Comparison of ENCODE assay signal across 9 mouse cellular contexts in the genomic region with DNA sequence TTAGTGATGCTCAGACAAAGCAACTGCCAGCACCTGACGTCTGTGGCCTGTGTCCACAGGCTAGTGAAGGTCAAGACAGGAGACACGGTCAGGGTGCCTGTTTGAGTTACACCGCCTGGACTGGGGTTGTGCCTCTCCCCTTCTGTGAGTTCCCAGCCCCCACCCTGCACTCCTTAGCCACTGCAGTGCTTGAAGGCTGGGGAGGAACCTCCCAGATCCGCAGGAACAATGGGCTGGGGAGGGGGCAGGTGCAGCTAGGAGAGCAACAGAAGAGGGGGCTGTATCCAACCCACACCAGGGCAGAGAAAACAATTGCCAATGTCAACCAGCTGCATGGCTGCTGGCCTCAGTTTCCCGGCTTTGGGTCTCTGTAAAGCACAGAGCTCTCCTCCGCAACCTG.
DNase-seq lines count a peak whose midpoint lies in the region; ATAC-seq and TF ChIP-seq lines count a peak whose summit lies in the region.
"Had no signal": no experiment of that assay in that cellular context is flagged by ENCODE, and none has a peak within 500 bp of the region (broad histone marks: within the 10 kb centered on the region; RNA-seq: fewer than 3 reads in every experiment).

No protein-coding gene starts in this region.

- no peaks in the 10 kb centered on the region for H3K36me3 ChIP-seq in limb, embryonic 11.5 days (ENCODE audit: control insufficient read depth, insufficient read depth, low read length)

- H3K27ac ChIP-seq in gastrocnemius, adult 2 months = peak overlapping the region; percentile 49
- H3K27ac ChIP-seq in limb, embryonic 11.5 days (replicated peaks; ENCODE audit: low read depth, low read length) = no peak overlapping the region
- H3K27ac ChIP-seq: liver, embryonic 14.5 days had no signal

- no peak for ATAC-seq in limb, embryonic 11.5 days (ENCODE audit: insufficient number of reproducible peaks, low FRiP score, low TSS enrichment, low read depth)

- peak overlapping the region; percentile 92 for H3K4me2 ChIP-seq in limb, embryonic 11.5 days (ENCODE audit: low read depth, severe bottlenecking)

- H3K9me3 ChIP-seq in limb, embryonic 11.5 days (ENCODE audit: control insufficient read depth, low read length) = no peaks in the 10 kb centered on the region

- peaks cover 9% of the 10 kb centered on the region; the same call in 1 of the 2 replicates for H3K27me3 ChIP-seq in limb, embryonic 11.5 days (ENCODE audit: control insufficient read depth, insufficient read depth, low read length)

- WGBS in limb, embryonic 11.5 days = 16% methylated on average over 6 of the region's 6 CpGs

- peak overlapping the region; percentile 86 for H3K4me3 ChIP-seq in gastrocnemius, adult 2 months
- H3K4me3 ChIP-seq in limb, embryonic 11.5 days (ENCODE audit: low read depth, low read length) = no peak overlapping the region

- DNase-seq in gastrocnemius, adult 2 months = no peak
- DNase-seq in gastrocnemius, postnatal 25 days = no peak
- peak; percentile 49 to 58 for DNase-seq in right cerebral cortex, postnatal 10 days (ENCODE audit: low spot score in 2 of 2)
- no peak for DNase-seq in right cerebral cortex, postnatal 36 days (ENCODE audit: low spot score in 2 of 2)
- DNase-seq in limb, embryonic 11.5 days (ENCODE audit: low spot score) = no peak
- no peak for DNase-seq in gastrocnemius, postnatal 4 days (ENCODE audit: low spot score in 2 of 2)
- DNase-seq in thymus, postnatal 10 days (ENCODE audit: low spot score in 2 of 2) = no peak
- DNase-seq in kidney, adult 9 months = no peak

- intact Hi-C loops in gastrocnemius, adult 2 months (cut with DNase I) = no loop called here

- peaks cover 6% of the 10 kb centered on the region; the same call in 1 of the 2 replicates for H3K4me1 ChIP-seq in limb, embryonic 11.5 days (ENCODE audit: control insufficient read depth, insufficient read depth, low read length)

- no peak overlapping the region; the same call in 1 of the 2 replicates for H3K9ac ChIP-seq in limb, embryonic 11.5 days (ENCODE audit: low read length)
- H3K9ac ChIP-seq: liver, embryonic 14.5 days had no signal

- TF ChIP-seq CTCF in gastrocnemius, adult 2 months (IDR thresholded peaks at IDR 0.05) = no peak

Comparison
In these comparisons a context has a peak if more than half of its experiments do, and no peak if none do; other contexts are left out.
1. DNase-seq: peak in right cerebral cortex, postnatal 10 days (2 of 2); none in gastrocnemius, adult 2 months (single experiment), gastrocnemius, postnatal 25 days (single experiment), right cerebral cortex, postnatal 36 days (0 of 2), limb, embryonic 11.5 days (single experiment), gastrocnemius, postnatal 4 days (0 of 2), thymus, postnatal 10 days (0 of 2) and kidney, adult 9 months (single experiment).